24 mouse cellular contexts compared by ENCODE assay signal in the genomic region with DNA sequence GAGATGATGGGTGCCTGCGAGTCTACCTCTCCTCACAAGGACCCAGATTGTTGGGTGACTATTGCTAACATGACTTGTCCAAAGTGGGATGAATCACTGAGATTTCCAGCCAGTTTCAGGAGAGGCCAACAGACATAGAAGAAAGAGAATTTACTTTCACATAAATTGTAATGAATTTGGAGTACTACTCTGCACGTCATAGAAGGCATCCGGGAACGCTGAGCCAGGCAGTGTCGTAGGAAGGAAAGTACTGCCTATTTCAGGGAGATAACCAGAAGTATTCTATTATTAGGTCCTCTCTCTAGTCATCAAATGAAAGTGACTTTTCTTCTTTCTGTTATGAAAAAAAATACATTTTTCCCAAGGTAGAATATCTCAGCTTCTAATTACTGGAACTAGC.
DNase-seq lines count a peak whose midpoint lies in the region.
"Had no signal": no experiment of that assay in that cellular context is flagged by ENCODE, and none has a peak within 500 bp of the region (broad histone marks: within the 10 kb centered on the region; RNA-seq: fewer than 3 reads in every experiment).

No protein-coding gene starts in this region.

- WGBS in embryonic facial prominence, embryonic 10.5 days, result 92% methylated on average over 5 of the region's 5 CpGs

- no peaks in the 10 kb centered on the region for H3K4me1 ChIP-seq in embryonic facial prominence, embryonic 10.5 days
- H3K4me1 ChIP-seq: forebrain, embryonic 10.5 days; forebrain, embryonic 13.5 days; heart, embryonic 10.5 days; heart, embryonic 13.5 days had no signal

- no peaks in the 10 kb centered on the region for H3K36me3 ChIP-seq in embryonic facial prominence, embryonic 10.5 days (replicated peaks)
- H3K36me3 ChIP-seq: forebrain, embryonic 10.5 days; heart, embryonic 10.5 days; heart, embryonic 13.5 days had no signal

- H3K27me3 ChIP-seq in embryonic facial prominence, embryonic 10.5 days (replicated peaks; ENCODE audit: low read depth, poor library complexity, severe bottlenecking), result no peaks in the 10 kb centered on the region
- H3K27me3 ChIP-seq: forebrain, embryonic 13.5 days; heart, embryonic 13.5 days had no signal

- peak; percentile 37 for DNase-seq in heart, adult 11 months
- no peak for DNase-seq in heart, adult 9 months (ENCODE audit: low spot score in 2 of 2)
- peak; percentile 7 to 20 for DNase-seq in left cerebral cortex, postnatal 14 days (ENCODE audit: low spot score in 2 of 2)
- no peak for DNase-seq in left cerebral cortex, adult 8-10 months (ENCODE audit: low spot score in 2 of 2)
- DNase-seq in brain, adult 2 months (ENCODE audit: low read depth, low spot score), result peak; percentile 66
- no peak for DNase-seq in embryonic facial prominence, embryonic 10.5 days (ENCODE audit: low spot score)
- DNase-seq: adrenal gland, adult 2 months; adrenal gland, postnatal 14 days; cerebellum, adult 11-12 months; cerebellum, adult 8-10 months; cerebellum, postnatal 10 days; cerebellum, postnatal 36 days; embryo, embryonic 11 days; gastrocnemius, adult 2 months; gastrocnemius, postnatal 14 days; heart, adult 18-20 months; heart, postnatal 14 days; heart, postnatal 4 days had no signal

- no peak overlapping the region for H3K4me3 ChIP-seq in embryonic facial prominence, embryonic 10.5 days
- H3K4me3 ChIP-seq: forebrain, embryonic 10.5 days; forebrain, embryonic 13.5 days; gastrocnemius, adult 2 months; heart, embryonic 10.5 days; heart, embryonic 13.5 days had no signal

- H3K27ac ChIP-seq in embryonic facial prominence, embryonic 10.5 days (replicated peaks), result no peak overlapping the region
- H3K27ac ChIP-seq: forebrain, embryonic 10.5 days; forebrain, embryonic 13.5 days; gastrocnemius, adult 2 months; heart, embryonic 10.5 days; heart, embryonic 13.5 days; hindbrain, embryonic 14.5 days; hindbrain, postnatal 0 days had no signal

- no peaks in the 10 kb centered on the region for H3K9me3 ChIP-seq in embryonic facial prominence, embryonic 10.5 days
- H3K9me3 ChIP-seq: forebrain, embryonic 10.5 days; forebrain, embryonic 13.5 days; heart, embryonic 10.5 days; heart, embryonic 13.5 days had no signal

- intact Hi-C loops in left cerebral cortex, postnatal 14 days (cut with DNase I), result no loop called here

Comparison
In these comparisons a context has a peak if more than half of its experiments do, and no peak if none do; other contexts are left out.
1. DNase-seq: peak in heart, adult 11 months (single experiment), left cerebral cortex, postnatal 14 days (2 of 2) and brain, adult 2 months (single experiment); none in heart, adult 9 months (0 of 2), left cerebral cortex, adult 8-10 months (0 of 2) and embryonic facial prominence, embryonic 10.5 days (single experiment).